Mouse (Mus musculus) myocyte (in vitro differentiated cells): ENCODE results near the gene Hes6. TPM values are rescaled to one million over a fixed set of nuclear protein-coding genes. Genes with fewer than 3 reads are reported as not detected.

Experiments used
- H3K27me3 ChIP-seq: one replicate; pipeline ENCODE4 v1.6.1; 2011; ENCODE audit not compliant: control insufficient read depth, insufficient read depth, insufficient read length
- H3K36me3 ChIP-seq: one replicate; pipeline ENCODE4 v1.6.1; 2011; ENCODE audit not compliant: control insufficient read depth, insufficient read depth
- H3K4me2 ChIP-seq: one replicate; pipeline ENCODE4 v1.6.1; 2011; ENCODE audit warnings: low read depth, control low read depth
- H3K4me3 ChIP-seq: one replicate; pipeline ENCODE4 v1.5.1; 2011; ENCODE audit warnings: mild to moderate bottlenecking, control low read depth, moderate library complexity
- H3K79me2 ChIP-seq: one replicate; pipeline ENCODE4 v1.6.1; 2011; ENCODE audit not compliant: control insufficient read depth, insufficient read depth
- H3ac ChIP-seq: one replicate; pipeline ENCODE4 v1.6.1; 2011; ENCODE audit not compliant: control insufficient read depth, insufficient read length
- CEBPB ChIP-seq: IDR thresholded peaks from 2 replicates; pipeline ENCODE4 v1.6.1; 2011; ENCODE audit warnings: mild to moderate bottlenecking, moderate library complexity; ENCODE audit not compliant: poor library complexity, insufficient read depth, severe bottlenecking
- E2F4 ChIP-seq: IDR thresholded peaks from one replicate; pipeline ENCODE4 v1.6.1; 2011; ENCODE audit warnings: mild to moderate bottlenecking, control low read depth, moderate library complexity; ENCODE audit not compliant: insufficient read depth
- MAX ChIP-seq: IDR thresholded peaks from one replicate; pipeline ENCODE4 v1.6.1; 2011; ENCODE audit warnings: low read depth, mild to moderate bottlenecking, control low read depth
- MYOD1 ChIP-seq, 3 experiments: IDR thresholded peaks; one replicate each; pipeline ENCODE4 v1.6.1; 2011; ENCODE audit warnings: control low read depth in 2 of 3, low read depth in 2 of 3, mild to moderate bottlenecking in 2 of 3, moderate library complexity in 1 of 3; ENCODE audit not compliant: insufficient read length in 2 of 3, control insufficient read depth in 1 of 3
- MYOG ChIP-seq, 3 experiments: IDR thresholded peaks; one replicate each; pipeline ENCODE4 v1.6.1; 2011; ENCODE audit warnings: control low read depth in 2 of 3, low read depth in 2 of 3, mild to moderate bottlenecking in 2 of 3; ENCODE audit not compliant: insufficient read length in 2 of 3, control insufficient read depth in 1 of 3, insufficient read depth in 1 of 3
- POLR2A ChIP-seq: IDR thresholded peaks from one replicate; pipeline ENCODE4 v1.6.1; 2011; ENCODE audit warnings: low read depth, mild to moderate bottlenecking, control low read depth, moderate library complexity; ENCODE audit not compliant: insufficient read length
- POLR2AphosphoS2 ChIP-seq: IDR thresholded peaks from one replicate; pipeline ENCODE4 v1.6.1; 2011; ENCODE audit warnings: low read depth, control low read depth; ENCODE audit not compliant: insufficient read length
- REST ChIP-seq: IDR thresholded peaks from one replicate; pipeline ENCODE4 v1.6.1; 2011; ENCODE audit warnings: mild to moderate bottlenecking, control low read depth, moderate library complexity; ENCODE audit not compliant: insufficient read depth, insufficient read length
- SRF ChIP-seq: IDR thresholded peaks from one replicate; pipeline ENCODE4 v1.6.1; 2011; ENCODE audit warnings: low read depth; ENCODE audit not compliant: control insufficient read depth, insufficient read length
- TCF12 ChIP-seq: IDR thresholded peaks from one replicate; pipeline ENCODE4 v1.6.1; 2011; ENCODE audit warnings: mild to moderate bottlenecking, control low read depth; ENCODE audit not compliant: poor library complexity, insufficient read depth, severe bottlenecking
- TCF3 ChIP-seq: IDR thresholded peaks from one replicate; pipeline ENCODE4 v1.6.1; 2011; ENCODE audit warnings: low read depth, control low read depth; ENCODE audit not compliant: insufficient read length
- USF1 ChIP-seq: IDR thresholded peaks from one replicate; pipeline ENCODE4 v1.6.1; 2011; ENCODE audit warnings: low read depth, mild to moderate bottlenecking, control low read depth, moderate library complexity
- polyA plus RNA-seq: library from polyadenylated mRNA; unstranded; fragments of >200 nt; fragmentation: generic; extraction: Trizol; gene quantifications from one replicate; pipeline ENCODE4 v1.2.1, GENCODE M21; 2012; ENCODE audit warnings: missing spikeins

Gene Hes6
- polyA plus RNA-seq, 1 experiment: 250 TPM

- TF ChIP-seq E2F4 (no peak), MYOD1 (IDR thresholded peaks at IDR 0.05; ENCODE audit: control insufficient read depth in 1 of 3, insufficient read length in 2 of 3, low read depth in 2 of 3) (peak in 2 of 3 experiments; percentile 30 to 70), TCF3 (no peak), REST (no peak), TCF12 (no peak), CEBPB (no peak), MYOG (IDR thresholded peaks at IDR 0.05; ENCODE audit: control insufficient read depth in 1 of 3, insufficient read depth in 1 of 3, insufficient read length in 2 of 3, low read depth in 2 of 3) (peak in 2 of 3 experiments; percentile 65 to 67), SRF (no peak), MAX (peak; percentile 94), POLR2A (peak; percentile 58), USF1 (no peak), POLR2AphosphoS2 (peak; percentile 46)
- H3ac ChIP-seq: peak within 1 kb of the TSS; percentile 57
- no peaks in the 10 kb centered on the region for H3K36me3 ChIP-seq
- H3K27me3 ChIP-seq: no peaks in the 10 kb centered on the region
- peak within 1 kb of the TSS; percentile 40 for H3K4me3 ChIP-seq
- peaks cover 27% of the 10 kb centered on the region for H3K79me2 ChIP-seq
- peak within 1 kb of the TSS; percentile 93 for H3K4me2 ChIP-seq
Observed at GRCm38 (mm10) chr1:91459059-91459809, 45.4 kb upstream of the Hes6 start, which contains the start of gene Per2. Per2 (minus strand) TSS chr1:91459324.

GRCm38 (mm10) chr1:91458223-91458861 lies 44.5 kb upstream of the Hes6 start:
- Histone ChIP-seq H3K4me2 (peak overlapping the region; percentile 93), H3K27me3 (no peaks in the 10 kb centered on the region), H3ac (peak overlapping the region; percentile 57), H3K36me3 (no peaks in the 10 kb centered on the region), H3K79me2 (peaks cover 28% of the 10 kb centered on the region), H3K4me3 (peak overlapping the region; percentile 40)
- TF ChIP-seq POLR2A (no peak), E2F4 (no peak), TCF3 (no peak), SRF (no peak), POLR2AphosphoS2 (no peak), MAX (no peak), REST (no peak), USF1 (no peak), MYOD1 (IDR thresholded peaks at IDR 0.05; ENCODE audit: control insufficient read depth in 1 of 3, insufficient read length in 2 of 3, low read depth in 2 of 3) (no peak), TCF12 (no peak), MYOG (IDR thresholded peaks at IDR 0.05; ENCODE audit: control insufficient read depth in 1 of 3, insufficient read depth in 1 of 3, insufficient read length in 2 of 3, low read depth in 2 of 3) (no peak)

- peak overlapping the region; percentile 93 for H3K4me2 ChIP-seq
- TF ChIP-seq REST (no peak), MYOD1 (IDR thresholded peaks at IDR 0.05; ENCODE audit: control insufficient read depth in 1 of 3, insufficient read length in 2 of 3, low read depth in 2 of 3) (peak in 1 of 3 experiments; percentile 27)
- no peaks in the 10 kb centered on the region for H3K36me3 ChIP-seq
- H3K27me3 ChIP-seq: no peaks in the 10 kb centered on the region
- no peak overlapping the region for H3ac ChIP-seq
- H3K4me3 ChIP-seq: peak overlapping the region; percentile 40
- H3K79me2 ChIP-seq: peaks cover 34% of the 10 kb centered on the region
Observed at GRCm38 (mm10) chr1:91457698-91458097, 43.9 kb upstream of the Hes6 start.

GRCm38 (mm10) chr1:91457116-91457515 lies 43.3 kb upstream of the Hes6 start:
- H3K79me2 ChIP-seq: peaks cover 34% of the 10 kb centered on the region
- no peaks in the 10 kb centered on the region for H3K36me3 ChIP-seq
- H3K4me3 ChIP-seq: no peak overlapping the region
- peak overlapping the region; percentile 93 for H3K4me2 ChIP-seq
- TF ChIP-seq SRF (no peak), CEBPB (no peak), MAX (no peak), REST (no peak), MYOG (IDR thresholded peaks at IDR 0.05; ENCODE audit: control insufficient read depth in 1 of 3, insufficient read depth in 1 of 3, insufficient read length in 2 of 3, low read depth in 2 of 3) (no peak), E2F4 (no peak), POLR2AphosphoS2 (no peak), MYOD1 (IDR thresholded peaks at IDR 0.05; ENCODE audit: control insufficient read depth in 1 of 3, insufficient read length in 2 of 3, low read depth in 2 of 3) (no peak), POLR2A (no peak), TCF3 (no peak), TCF12 (no peak), USF1 (no peak)
- no peaks in the 10 kb centered on the region for H3K27me3 ChIP-seq
- H3ac ChIP-seq: no peak overlapping the region
